Comparison of ENCODE assay signal across 9 mouse cellular contexts in the genomic region with DNA sequence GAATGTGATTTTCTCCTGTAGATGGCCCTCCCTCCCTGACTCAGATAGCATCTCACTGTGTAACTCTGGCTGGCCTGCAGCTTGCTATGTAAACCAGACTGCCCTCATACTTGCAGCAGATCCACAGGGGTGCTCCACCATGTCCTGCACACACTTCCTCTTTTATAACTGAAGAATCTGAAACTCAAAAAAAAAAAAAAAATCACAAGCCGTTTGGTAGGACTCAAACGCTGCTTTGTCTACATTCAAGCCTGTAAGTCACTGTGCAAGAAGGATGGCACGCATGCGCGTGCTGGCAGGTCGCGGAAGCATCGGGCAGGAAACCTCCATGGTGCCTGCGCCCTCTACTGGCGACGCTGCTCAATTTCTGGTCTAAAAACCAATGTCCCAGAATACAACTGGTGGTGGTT. TPM values are rescaled to one million over a fixed set of nuclear protein-coding genes. Genes with fewer than 3 reads are reported as not detected.
DNase-seq lines count a peak whose midpoint lies in the region; ATAC-seq and TF ChIP-seq lines count a peak whose summit lies in the region.
"Had no signal": no experiment of that assay in that cellular context is flagged by ENCODE, and none has a peak within 500 bp of the region (broad histone marks: within the 10 kb centered on the region; RNA-seq: fewer than 3 reads in every experiment).

No protein-coding gene starts in this region.

- peak overlapping the region; percentile 36 for H3K4me3 ChIP-seq in forebrain, embryonic 10.5 days
- 0 out of 2 replicates have a peak overlapping the region, but pooled peaks have one; percentile 8 for H3K4me3 ChIP-seq in heart, embryonic 15.5 days
- H3K4me3 ChIP-seq in liver, embryonic 14.5 days (ENCODE audit: insufficient read depth in 1 of 2, low read depth in 2 of 2, low read length in 2 of 2) = no peak overlapping the region
- no peak overlapping the region for H3K4me3 ChIP-seq in neural tube, embryonic 11.5 days (ENCODE audit: low read depth, low read length)
- no peak overlapping the region for H3K4me3 ChIP-seq in stomach, postnatal 0 days (ENCODE audit: low read depth, low read length)
- H3K4me3 ChIP-seq: erythroblast, embryonic 14.5 days had no signal

- peak; percentile 54; the same call in 1 of the 2 replicates for ATAC-seq in heart, embryonic 15.5 days (replicated peaks; ENCODE audit: insufficient number of reproducible peaks, insufficient read depth, low FRiP score, low read depth)
- peak; percentile 72 for ATAC-seq in liver, embryonic 14.5 days (ENCODE audit: insufficient read depth)
- ATAC-seq in neural tube, embryonic 11.5 days (ENCODE audit: insufficient read depth, low FRiP score, low TSS enrichment) = peak; percentile 89
- ATAC-seq in stomach, postnatal 0 days (ENCODE audit: low FRiP score, low TSS enrichment) = peak; percentile 57; the same call in 1 of the 2 replicates

- H3K9me3 ChIP-seq in forebrain, embryonic 10.5 days = no peaks in the 10 kb centered on the region
- no peaks in the 10 kb centered on the region for H3K9me3 ChIP-seq in heart, embryonic 15.5 days (replicated peaks)
- H3K9me3 ChIP-seq in liver, embryonic 14.5 days (ENCODE audit: control insufficient read depth, low read length) = no peaks in the 10 kb centered on the region
- H3K9me3 ChIP-seq in neural tube, embryonic 11.5 days (ENCODE audit: control insufficient read depth, low read length) = no peaks in the 10 kb centered on the region
- no peaks in the 10 kb centered on the region for H3K9me3 ChIP-seq in stomach, postnatal 0 days (ENCODE audit: control insufficient read depth, low read length)

- no peaks in the 10 kb centered on the region for H3K36me3 ChIP-seq in forebrain, embryonic 10.5 days (replicated peaks)
- no peaks in the 10 kb centered on the region for H3K36me3 ChIP-seq in heart, embryonic 15.5 days
- no peaks in the 10 kb centered on the region for H3K36me3 ChIP-seq in liver, embryonic 14.5 days (replicated peaks; ENCODE audit: control insufficient read depth, insufficient read depth, low read depth)
- H3K36me3 ChIP-seq in neural tube, embryonic 11.5 days (ENCODE audit: control insufficient read depth, insufficient read depth, low read length) = no peaks in the 10 kb centered on the region
- no peaks in the 10 kb centered on the region for H3K36me3 ChIP-seq in stomach, postnatal 0 days (ENCODE audit: control insufficient read depth, insufficient read depth, low read length)

- peaks cover 10% of the 10 kb centered on the region for H3K4me1 ChIP-seq in forebrain, embryonic 10.5 days
- H3K4me1 ChIP-seq in heart, embryonic 15.5 days (replicated peaks) = peaks cover 4% of the 10 kb centered on the region; the same call in 1 of the 2 replicates
- H3K4me1 ChIP-seq in liver, embryonic 14.5 days (replicated peaks; ENCODE audit: control insufficient read depth in 2 of 2, insufficient read depth in 2 of 2, low read length in 1 of 2) = peaks cover 2% of the 10 kb centered on the region in 2 experiments; a peak in 3 of 4 replicates
- H3K4me1 ChIP-seq in neural tube, embryonic 11.5 days (ENCODE audit: control insufficient read depth, insufficient read depth, low read length) = no peaks in the 10 kb centered on the region
- H3K4me1 ChIP-seq in stomach, postnatal 0 days (replicated peaks; ENCODE audit: control insufficient read depth, insufficient read depth) = no peaks in the 10 kb centered on the region

- H3K27me3 ChIP-seq in forebrain, embryonic 10.5 days (ENCODE audit: poor library complexity, severe bottlenecking) = no peaks in the 10 kb centered on the region
- H3K27me3 ChIP-seq in heart, embryonic 15.5 days = no peaks in the 10 kb centered on the region
- H3K27me3 ChIP-seq in liver, embryonic 14.5 days (ENCODE audit: control insufficient read depth, insufficient read depth, low read length) = no peaks in the 10 kb centered on the region
- no peaks in the 10 kb centered on the region for H3K27me3 ChIP-seq in neural tube, embryonic 11.5 days (ENCODE audit: control insufficient read depth, insufficient read depth, low read length)
- no peaks in the 10 kb centered on the region for H3K27me3 ChIP-seq in stomach, postnatal 0 days (ENCODE audit: control insufficient read depth, insufficient read depth, low read length)

- TF ChIP-seq EP300 in liver, embryonic 14.5 days (IDR thresholded peaks at IDR 0.05; ENCODE audit: low read depth) = no peak
- no peak for TF ChIP-seq EP300 in stomach, postnatal 0 days (optimal IDR thresholded peaks at IDR 0.05)

- peak overlapping the region; percentile 33 for H3K4me2 ChIP-seq in heart, embryonic 15.5 days
- peak overlapping the region; percentile 25 for H3K4me2 ChIP-seq in liver, embryonic 14.5 days (ENCODE audit: low read depth)
- peak overlapping the region; percentile 37 for H3K4me2 ChIP-seq in neural tube, embryonic 11.5 days (ENCODE audit: low read depth)
- H3K4me2 ChIP-seq in stomach, postnatal 0 days (replicated peaks; ENCODE audit: low read depth) = no peak overlapping the region; the same call in 1 of the 2 replicates

- no peak overlapping the region for H3K9ac ChIP-seq in heart, embryonic 15.5 days
- H3K9ac ChIP-seq in liver, embryonic 14.5 days (replicated peaks) = no peak overlapping the region
- H3K9ac ChIP-seq in neural tube, embryonic 11.5 days (ENCODE audit: low read length) = peak overlapping the region; percentile 48
- H3K9ac ChIP-seq in stomach, postnatal 0 days (ENCODE audit: low read length) = no peak overlapping the region

- DNase-seq in CD4-positive, CD25-positive, alpha-beta regulatory T cell, adult 2 months (ENCODE audit: low read depth, low spot score) = peak; percentile 97
- DNase-seq in c-Kit-negative CD71-positive TER-119-positive erythroid progenitor cells, embryonic 14.5 days (ENCODE audit: low read depth, low spot score) = peak; percentile 72
- peak; percentile 88 for DNase-seq in forebrain, embryonic 10.5 days (ENCODE audit: extremely low spot score, low spot score)
- peak; percentile 93 to 94 for DNase-seq in kidney, postnatal 25 days
- DNase-seq in liver, embryonic 14.5 days (ENCODE audit: low read depth in 3 of 3, low spot score in 3 of 3) = peak; percentile 79 to 81 (median 79)
- peak; percentile 93 for DNase-seq in neural tube, embryonic 11.5 days (ENCODE audit: low spot score)
- DNase-seq in stomach, postnatal 0 days (ENCODE audit: low spot score) = peak; percentile 92

- under 1% methylated on average over 11 of the region's 11 CpGs for WGBS in forebrain, embryonic 10.5 days
- under 1% methylated on average over 11 of the region's 11 CpGs for WGBS in heart, embryonic 15.5 days
- 0% methylated on average over 11 of the region's 11 CpGs for WGBS in liver, embryonic 14.5 days (ENCODE audit: insufficient replicate concordance)
- under 1% methylated on average over 11 of the region's 11 CpGs for WGBS in neural tube, embryonic 11.5 days
- WGBS in stomach, postnatal 0 days = under 1% methylated on average over 11 of the region's 11 CpGs

- peak; percentile 98 for TF ChIP-seq CTCF in liver, embryonic 14.5 days (IDR thresholded peaks at IDR 0.05; ENCODE audit: low read depth)
- peak; percentile 94 for TF ChIP-seq CTCF in stomach, postnatal 0 days (IDR thresholded peaks at IDR 0.05; ENCODE audit: low read depth)

- peak overlapping the region; percentile 83 for H3K27ac ChIP-seq in forebrain, embryonic 10.5 days
- H3K27ac ChIP-seq in heart, embryonic 15.5 days = no peak overlapping the region
- no peak overlapping the region for H3K27ac ChIP-seq in liver, embryonic 14.5 days
- no peak overlapping the region for H3K27ac ChIP-seq in neural tube, embryonic 11.5 days (ENCODE audit: low read depth, low read length)
- H3K27ac ChIP-seq in stomach, postnatal 0 days (replicated peaks) = no peak overlapping the region

RNA-seq across cellular contexts. Expression of a gene that starts 19.8 kb away (rescaled TPM):
- not detected in 2 replicates for polyA plus RNA-seq in forebrain, embryonic 10.5 days (2016; fragmentation: Nextera tagmentation; extraction: Ambion mirVana)
- 0.28 and 0.93 TPM in 2 replicates for polyA plus RNA-seq in heart, embryonic 15.5 days (2015; fragmentation: Nextera tagmentation; extraction: Ambion mirVana)
- polyA plus RNA-seq in liver, embryonic 14.5 days (2012; rRNA removed) = 8.9 and 11.0 TPM in 2 replicates
- 19.5 and 20.4 TPM in 2 replicates for polyA plus RNA-seq in liver, embryonic 14.5 days (2014; fragmentation: Nextera tagmentation; extraction: Ambion mirVana)
- polyA plus RNA-seq in neural tube, embryonic 11.5 days (2014; fragmentation: Nextera tagmentation; extraction: Ambion mirVana) = 0.18 and 0.49 TPM in 2 replicates
- polyA plus RNA-seq in stomach, postnatal 0 days (2015; fragmentation: Nextera tagmentation; extraction: Ambion mirVana) = 596 and 695 TPM in 2 replicates

RNA-seq across cellular contexts. Expression of a gene that starts 30.5 kb away (rescaled TPM):
- 0.27 and 0.60 TPM in 2 replicates for polyA plus RNA-seq in forebrain, embryonic 10.5 days (2016; fragmentation: Nextera tagmentation; extraction: Ambion mirVana)
- 3.3 and 3.7 TPM in 2 replicates for polyA plus RNA-seq in heart, embryonic 15.5 days (2015; fragmentation: Nextera tagmentation; extraction: Ambion mirVana)
- 0.32 and 0.42 TPM in 2 replicates for polyA plus RNA-seq in liver, embryonic 14.5 days (2012; rRNA removed)
- 0.77 and 0.91 TPM in 2 replicates for polyA plus RNA-seq in liver, embryonic 14.5 days (2014; fragmentation: Nextera tagmentation; extraction: Ambion mirVana)
- 0.62 and 0.99 TPM in 2 replicates for polyA plus RNA-seq in neural tube, embryonic 11.5 days (2014; fragmentation: Nextera tagmentation; extraction: Ambion mirVana)
- 13.5 and 14.4 TPM in 2 replicates for polyA plus RNA-seq in stomach, postnatal 0 days (2015; fragmentation: Nextera tagmentation; extraction: Ambion mirVana)
- polyA plus RNA-seq: erythroblast, embryonic 14.5 days had no signal

RNA-seq across cellular contexts. Expression of a gene that starts 58.9 kb away (rescaled TPM):
- not detected in 2 replicates for polyA plus RNA-seq in forebrain, embryonic 10.5 days (2016; fragmentation: Nextera tagmentation; extraction: Ambion mirVana)
- polyA plus RNA-seq in heart, embryonic 15.5 days (2015; fragmentation: Nextera tagmentation; extraction: Ambion mirVana) = not detected in 2 replicates
- polyA plus RNA-seq in liver, embryonic 14.5 days (2012; rRNA removed) = not detected in 2 replicates
- not detected in 2 replicates for polyA plus RNA-seq in liver, embryonic 14.5 days (2014; fragmentation: Nextera tagmentation; extraction: Ambion mirVana)
- polyA plus RNA-seq in neural tube, embryonic 11.5 days (2014; fragmentation: Nextera tagmentation; extraction: Ambion mirVana) = not detected in 2 replicates
- 0.02 and 0.04 TPM in 2 replicates for polyA plus RNA-seq in stomach, postnatal 0 days (2015; fragmentation: Nextera tagmentation; extraction: Ambion mirVana)
- polyA plus RNA-seq: erythroblast, embryonic 14.5 days had no signal

Comparison
In these comparisons a context has a peak if more than half of its experiments do, and no peak if none do; other contexts are left out.
1. H3K4me3 ChIP-seq: peak in forebrain, embryonic 10.5 days (single experiment) and heart, embryonic 15.5 days (single experiment); none in liver, embryonic 14.5 days (0 of 2), neural tube, embryonic 11.5 days (single experiment) and stomach, postnatal 0 days (single experiment).
2. RNA of a gene that starts 19.8 kb away (polyA plus RNA-seq): 596 to 695 TPM in stomach, postnatal 0 days; 8.9 to 20.4 TPM in liver, embryonic 14.5 days, 0.18 to 0.49 TPM in neural tube, embryonic 11.5 days, 0.28 to 0.93 TPM in heart, embryonic 15.5 days and not detected in forebrain, embryonic 10.5 days; every median in the first group is over 10 times any median in the second.
3. Peak in every context shown above with its lines, with median percentiles within 50 percentile points of each other: DNase-seq and ATAC-seq.